Mouse (Mus musculus) left cerebral cortex, postnatal 10 days (tissue): ENCODE measurements around the gene Inpp4a. TPM values are rescaled to one million over a fixed set of nuclear protein-coding genes. Genes with fewer than 3 reads are reported as not detected.

Source experiments
- DNase-seq, 2 experiments: peaks; one replicate each; pipeline ENCODE4 v3.0.0; 2021 to 2022; ENCODE audit warnings: low spot score in 2 of 2, mixed read lengths in 1 of 2; ENCODE audit errors: extremely low spot score in 1 of 2
- intact Hi-C: fragments of 180-260 bp; cut with DNase I; formaldehyde crosslinking; loops from one replicate; pipeline ENCODE4 v1.15.1; 2025
- total RNA-seq, 2 experiments: library from RNA; stranded (reverse); gene quantifications; 2 replicates each; pipeline ENCODE4 v1.2.3; 2021

Inpp4a gene
- total RNA-seq, 2 experiments from 2014 or later, result 138 TPM

DNA sequence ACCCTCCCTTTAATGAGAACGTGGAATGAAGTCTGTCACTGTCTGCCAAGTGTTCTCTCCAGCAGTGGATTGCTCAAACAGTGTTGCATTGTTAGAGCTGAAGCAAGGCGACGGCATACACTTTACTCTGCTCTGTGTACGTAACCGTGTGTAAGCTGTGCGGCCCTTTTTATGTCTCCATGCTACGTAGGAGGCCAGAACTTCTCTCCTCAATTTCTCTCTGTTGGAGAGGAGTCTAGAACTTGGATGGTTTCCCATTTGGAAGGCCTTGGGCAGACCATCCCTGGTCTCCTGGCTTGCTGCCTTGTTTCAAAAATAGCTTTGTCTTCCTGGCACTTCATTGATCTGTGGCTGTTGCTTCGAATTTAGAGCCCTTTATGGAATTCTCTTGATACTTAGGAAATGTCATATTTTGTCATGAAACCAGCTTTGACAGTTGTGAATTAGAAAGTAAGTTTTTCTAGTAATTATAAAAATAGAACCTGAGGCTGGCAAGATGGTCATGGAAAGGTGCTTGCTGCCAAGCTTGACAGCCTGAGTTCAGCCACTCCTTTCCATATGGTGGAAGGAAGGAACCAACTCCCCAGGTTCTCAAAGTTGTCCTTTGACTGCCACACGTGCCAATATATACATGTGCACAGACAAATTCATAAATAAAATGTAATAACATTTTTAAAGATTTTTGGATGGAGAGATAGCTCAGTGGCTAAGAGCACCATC is 47.9 kb downstream of the Inpp4a start:
- intact Hi-C loops, result loop anchor here (5.0 kb wide), 1 partner anchor 45 kb away; no protein-coding TSS in a partner anchor
- DNase-seq, result peak in 1 of 2 experiments; percentile 75

DNA sequence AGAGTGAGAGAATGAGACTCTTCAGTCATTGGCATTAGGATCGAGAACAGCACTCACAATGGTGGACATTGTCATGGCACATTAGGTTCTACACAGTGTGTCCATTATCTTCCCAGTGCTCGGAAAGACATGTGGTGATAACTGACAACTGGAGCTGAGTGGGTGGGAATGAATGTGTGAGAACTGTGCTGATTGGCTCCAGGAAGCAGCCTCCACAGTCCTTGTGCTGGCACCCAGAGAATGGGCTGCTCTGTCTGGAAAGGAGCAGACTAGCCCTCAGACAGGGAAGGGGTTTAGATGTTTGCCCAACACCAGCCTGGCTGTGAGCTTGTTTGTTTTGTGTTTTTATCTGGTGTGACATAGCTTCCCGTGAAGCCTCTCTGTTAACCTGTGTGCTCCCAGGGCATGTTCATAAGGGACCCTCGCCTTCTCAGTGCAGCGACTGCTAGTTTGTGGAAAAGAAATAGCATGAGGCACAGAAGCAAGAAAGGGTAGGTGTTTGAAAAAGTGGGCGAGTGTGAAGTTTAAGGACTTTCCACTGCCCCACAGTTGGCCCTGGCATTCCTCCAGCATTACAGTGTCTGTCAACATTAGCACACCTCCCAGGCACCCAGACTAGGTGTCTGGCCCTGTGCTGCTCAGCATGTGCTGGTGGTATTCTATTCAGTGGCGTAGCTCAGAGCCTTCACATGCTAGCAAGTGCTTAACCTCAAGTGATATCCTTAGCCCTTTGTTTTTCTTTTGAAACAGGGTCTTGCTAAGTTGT is 51.4 kb downstream of the Inpp4a start:
- peak; percentile 46 to 50 for DNase-seq
- intact Hi-C loops, result no loop called here

DNA sequence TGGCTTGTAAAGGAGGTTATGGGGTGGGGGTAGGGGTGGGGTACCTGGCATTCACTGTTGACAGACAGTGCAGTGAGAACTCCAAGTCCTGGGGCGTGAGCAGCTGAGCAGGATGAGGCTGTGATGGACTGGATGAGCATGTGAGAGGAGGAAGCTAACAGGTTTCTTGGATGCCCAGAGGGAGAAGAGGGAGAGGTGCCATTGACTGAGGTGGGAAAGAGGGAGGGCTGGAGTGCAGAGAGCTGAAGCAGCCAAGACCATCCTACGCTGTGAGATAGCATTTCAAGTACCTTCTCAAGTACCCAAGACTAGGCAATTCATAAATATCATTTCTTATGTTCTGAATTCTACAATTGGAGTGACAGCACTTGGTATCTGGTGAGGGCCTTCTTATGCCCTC is 52.3 kb downstream of the Inpp4a start:
- intact Hi-C loops, result no loop called here
- DNase-seq, result no peak

DNA sequence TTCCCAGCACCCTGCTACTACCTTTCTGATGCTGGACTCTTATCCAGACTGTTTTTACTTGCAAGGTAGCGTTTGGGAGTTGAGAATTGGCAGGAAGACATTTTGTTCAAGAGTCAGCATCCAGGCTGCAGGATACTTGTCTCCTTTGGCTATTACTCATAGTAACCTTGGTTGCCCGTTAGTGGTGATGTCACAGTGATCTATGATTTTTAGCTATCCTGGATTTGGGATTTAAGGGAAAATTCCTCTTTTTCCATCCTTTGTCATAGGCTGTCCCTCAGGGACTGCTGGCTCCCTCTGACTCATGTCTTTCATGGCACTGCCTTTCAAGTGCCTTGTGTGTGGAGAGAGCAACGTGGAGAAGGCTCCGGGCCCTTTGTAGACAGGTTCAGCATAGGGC is 53.8 kb downstream of the Inpp4a start:
- intact Hi-C loops, result no loop called here
- no peak for DNase-seq

DNA sequence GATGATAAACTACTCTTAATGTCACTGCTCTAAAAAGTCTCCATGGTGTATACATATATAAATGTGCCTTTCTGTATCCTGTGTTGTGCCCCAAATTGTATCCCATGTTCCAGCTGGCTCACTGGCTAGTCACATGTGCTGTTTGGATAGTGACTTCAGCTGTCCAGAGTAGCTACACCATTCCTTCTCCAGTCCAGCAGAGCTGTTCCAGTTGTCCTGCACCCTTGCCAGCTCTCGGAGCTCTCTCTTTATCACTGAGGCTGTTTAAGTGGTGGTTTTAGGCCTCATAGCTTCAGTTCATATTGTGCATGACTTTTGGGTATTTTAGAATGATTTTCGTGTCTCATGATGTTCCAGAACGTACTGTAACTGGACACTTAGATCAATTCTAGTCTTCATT is 55.8 kb downstream of the Inpp4a start:
- no peak for DNase-seq
- intact Hi-C loops, result no loop called here

DNA sequence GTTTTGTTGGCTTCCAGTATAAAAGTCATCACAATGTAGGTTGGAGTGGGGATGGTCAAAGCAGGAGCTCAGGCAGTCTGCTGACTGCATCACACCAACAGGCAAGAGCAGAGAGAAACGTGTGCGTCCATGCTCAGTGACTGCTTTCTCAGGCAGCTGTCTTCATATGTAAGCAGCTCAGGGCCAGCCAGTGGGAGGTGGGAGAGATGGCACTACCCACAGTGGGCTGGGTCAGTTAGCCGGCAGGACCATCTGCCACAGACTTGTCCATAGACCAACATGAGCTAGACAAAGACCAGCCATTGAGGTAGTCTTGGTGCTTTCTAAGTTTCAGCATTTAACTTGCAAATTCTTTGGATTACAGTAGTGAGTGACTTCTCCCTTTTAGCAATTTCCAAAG is 56.6 kb downstream of the Inpp4a start:
- DNase-seq, result no peak
- intact Hi-C loops, result no loop called here

DNA sequence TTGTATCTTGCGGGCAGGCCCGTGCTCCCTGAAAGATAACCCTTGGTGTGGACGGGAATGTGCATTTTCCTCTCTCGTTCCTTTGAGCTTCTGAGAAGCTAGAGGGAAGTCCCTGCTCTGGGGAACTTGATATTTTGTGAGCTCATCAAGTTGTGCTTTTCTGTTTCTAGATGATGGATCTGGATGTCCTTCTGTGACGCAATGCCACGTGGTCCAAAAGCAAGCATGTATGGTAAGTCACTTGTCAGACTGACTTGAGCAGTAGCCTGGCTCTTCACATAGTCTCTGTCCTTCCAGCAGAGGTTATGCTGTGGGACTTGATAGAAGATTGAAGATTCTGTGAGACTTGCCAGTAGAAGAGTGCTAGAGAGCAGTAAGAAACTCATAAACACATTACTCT is 57.5 kb downstream of the Inpp4a start:
- DNase-seq, result no peak
- intact Hi-C loops, result no loop called here

DNA sequence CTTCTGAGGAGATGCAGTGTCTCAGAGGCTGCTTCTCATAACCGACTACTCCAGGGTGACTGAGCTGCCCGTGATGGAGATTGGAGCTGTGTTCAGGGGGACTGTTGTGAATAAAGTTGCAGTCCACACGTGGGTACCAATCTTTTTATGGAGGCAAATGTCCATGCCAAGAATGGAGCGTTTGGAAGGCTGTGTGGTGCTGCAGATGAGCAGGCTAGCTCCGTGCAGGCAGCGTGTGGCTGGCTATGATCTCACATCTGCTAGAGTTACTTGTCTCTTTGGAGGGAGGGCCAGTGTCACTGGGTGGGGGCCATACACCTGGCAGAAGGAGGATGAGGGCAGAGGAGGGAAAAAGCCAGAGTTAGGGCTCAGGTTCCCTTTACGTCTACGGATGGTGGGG is 59.0 kb downstream of the Inpp4a start:
- intact Hi-C loops, result no loop called here
- no peak for DNase-seq

DNA sequence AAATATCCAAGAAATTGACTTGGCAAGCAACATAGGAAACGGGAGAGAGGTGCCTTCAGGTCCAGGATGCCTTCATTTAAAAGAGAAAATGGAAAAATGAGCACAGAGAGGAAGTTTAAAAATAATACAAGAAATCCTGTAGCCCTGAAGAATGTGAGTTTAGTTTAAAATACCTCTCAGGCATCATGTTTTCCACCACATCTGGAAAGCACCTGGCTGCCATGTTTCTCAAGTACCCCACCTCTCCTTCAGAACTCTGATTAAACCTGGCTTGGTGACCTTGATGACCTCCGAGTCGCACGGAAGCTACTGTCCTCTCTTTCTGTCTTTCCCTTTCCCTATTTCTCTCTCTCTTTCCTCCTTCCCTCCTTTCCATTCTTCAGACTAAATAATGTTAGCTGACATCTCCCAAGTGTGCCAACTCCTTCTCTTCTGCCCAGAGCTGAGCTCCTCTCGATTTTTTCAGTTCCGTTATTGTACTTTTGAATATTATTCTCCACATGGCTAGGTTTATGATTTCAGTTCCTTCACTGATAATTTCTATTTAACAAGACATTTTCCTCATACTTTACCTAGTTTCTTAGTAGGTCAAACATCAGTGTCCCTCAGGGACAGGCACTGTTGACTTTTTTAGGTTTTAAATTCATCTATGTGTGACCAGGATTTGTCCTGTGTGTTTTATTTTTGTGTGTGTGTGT is 59.9 kb downstream of the Inpp4a start:
- intact Hi-C loops, result no loop called here
- DNase-seq, result no peak

DNA sequence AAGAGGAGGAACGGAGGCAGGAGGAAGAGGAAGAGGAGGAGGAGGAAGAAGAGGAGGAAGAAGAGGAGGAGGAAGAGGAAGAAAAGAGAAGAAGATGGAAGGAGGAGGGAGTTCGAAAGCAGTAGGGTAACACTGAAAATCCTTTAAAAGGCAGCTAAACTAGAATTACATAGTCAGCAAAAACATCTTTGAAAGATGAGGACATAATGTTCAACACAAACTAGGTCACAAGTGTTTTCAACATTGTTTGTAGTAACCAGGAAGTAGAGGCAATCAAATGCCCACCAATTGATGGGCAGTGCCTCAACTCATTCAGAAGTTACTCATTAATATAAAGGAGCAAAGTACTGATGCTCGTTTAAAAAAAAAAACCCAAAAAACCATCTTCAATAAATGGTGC is 61.1 kb downstream of the Inpp4a start:
- DNase-seq, result no peak
- intact Hi-C loops, result no loop called here

DNA sequence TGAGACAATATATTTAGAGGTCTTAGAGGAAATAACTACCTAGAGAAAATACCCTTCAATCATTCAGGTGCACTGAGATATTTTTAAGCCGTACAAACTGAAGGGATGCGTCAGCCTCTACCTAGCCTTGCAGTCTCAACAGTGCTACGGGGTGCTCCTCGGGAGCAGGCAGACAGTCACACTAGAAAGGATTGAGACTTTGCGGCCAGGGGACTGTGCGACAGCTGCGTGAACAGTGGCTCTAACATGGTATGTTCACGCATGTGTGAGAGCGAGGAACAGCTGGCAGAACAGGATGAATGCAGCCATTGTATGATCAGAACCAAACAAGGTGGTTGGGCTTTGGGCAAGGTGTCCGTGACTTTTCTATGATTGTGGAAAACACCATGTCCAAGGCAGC is 63.1 kb downstream of the Inpp4a start:
- intact Hi-C loops, result no loop called here
- DNase-seq, result no peak

DNA sequence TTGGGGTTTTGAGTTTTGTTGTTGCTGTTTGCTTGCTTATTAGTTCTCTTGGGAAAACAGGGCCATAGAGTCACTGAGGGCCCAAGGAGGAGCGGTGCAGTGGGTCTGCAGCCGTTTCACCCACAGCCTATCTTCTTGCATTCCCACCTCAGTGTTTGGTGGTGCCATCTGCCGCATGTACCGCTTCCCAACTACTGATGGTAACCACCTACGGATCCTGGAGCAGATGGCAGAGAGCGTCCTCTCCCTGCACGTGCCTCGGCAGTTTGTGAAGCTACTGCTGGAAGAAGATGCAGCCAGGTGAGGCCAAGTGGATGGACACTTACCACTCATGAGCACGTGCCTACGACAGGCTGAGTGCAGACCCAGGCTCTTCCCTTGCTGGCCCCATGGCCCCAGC is 68.5 kb downstream of the Inpp4a start:
- intact Hi-C loops, result loop anchor here (5.0 kb wide), 1 partner anchor 71 kb away; the partner anchor contains the start of gene Inpp4a
- no peak for DNase-seq

DNA sequence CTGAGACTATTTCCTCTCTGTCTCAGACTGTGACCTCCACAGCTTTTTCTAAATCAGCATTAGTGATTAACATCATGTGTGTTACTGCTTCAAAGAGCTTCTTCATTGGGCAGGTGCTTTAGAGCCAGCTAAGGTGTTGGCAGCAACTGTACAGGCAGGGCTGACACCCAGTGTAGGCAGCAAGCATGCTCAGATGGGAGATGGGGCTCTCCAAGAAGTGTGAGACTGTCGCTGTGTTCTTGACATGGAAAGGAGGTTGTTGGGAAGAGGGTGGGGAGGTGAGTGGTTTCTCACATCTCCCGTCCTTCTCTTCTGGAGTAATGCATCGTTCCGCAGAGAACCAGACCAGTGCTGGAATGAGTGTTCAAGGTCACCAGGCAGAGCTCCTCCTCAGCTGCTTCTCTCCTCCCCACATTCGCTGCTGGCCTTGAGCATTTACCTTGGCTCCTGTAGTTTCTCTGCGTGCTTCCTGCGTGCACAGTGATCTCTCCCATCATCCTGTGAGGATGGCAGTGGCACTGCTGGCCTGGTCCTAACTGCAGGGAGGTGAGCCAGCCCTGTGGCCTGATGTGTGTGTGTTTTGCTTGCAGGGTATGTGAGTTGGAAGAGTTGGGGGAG is 69.2 kb downstream of the Inpp4a start:
- intact Hi-C loops, result loop anchor here (5.0 kb wide), 1 partner anchor 72 kb away; the partner anchor contains the start of gene Inpp4a
- DNase-seq, result no peak

DNA sequence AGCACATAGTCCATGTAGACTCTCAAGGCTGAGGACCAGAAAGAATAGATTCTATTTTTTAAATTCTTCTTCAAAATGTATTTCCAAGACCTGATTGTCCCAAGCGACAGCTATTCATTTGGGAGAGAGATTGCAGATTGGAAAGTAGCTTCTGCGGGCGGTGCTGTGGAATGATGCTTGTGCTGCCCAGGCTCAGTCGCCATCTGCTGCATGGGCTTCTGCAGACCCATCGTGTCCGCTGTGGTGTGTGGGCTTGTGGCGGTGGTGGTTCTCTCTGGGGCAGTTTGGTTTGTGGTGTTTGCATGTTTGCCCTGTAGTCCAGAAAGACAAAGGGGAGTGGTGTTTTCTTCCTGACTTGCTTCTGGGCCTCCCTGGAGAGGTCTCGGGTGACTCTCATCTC is 76.5 kb downstream of the Inpp4a start:
- no peak for DNase-seq
- intact Hi-C loops, result loop anchor here (10.0 kb wide), 1 partner anchor 101 kb away; no protein-coding TSS in a partner anchor

DNA sequence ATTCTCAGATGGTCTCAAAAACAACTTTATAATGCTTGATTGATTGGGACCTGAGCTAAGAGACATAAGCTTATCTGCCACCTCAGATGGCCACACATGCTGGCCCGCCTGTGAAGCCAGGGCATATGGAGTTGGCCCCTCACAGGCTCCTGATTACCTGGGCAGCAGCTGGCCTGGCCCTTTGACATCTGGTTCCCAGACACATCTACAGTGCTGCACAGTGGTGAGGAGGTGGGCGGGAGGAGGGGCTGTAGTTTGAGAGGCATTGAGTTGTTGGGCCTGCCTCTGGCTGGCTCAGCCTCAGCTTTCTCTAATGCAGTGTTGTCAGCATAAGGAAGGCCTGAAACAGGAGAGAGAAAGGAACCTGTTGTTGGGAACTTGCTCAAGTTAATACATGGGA is 77.1 kb downstream of the Inpp4a start:
- no peak for DNase-seq

DNA sequence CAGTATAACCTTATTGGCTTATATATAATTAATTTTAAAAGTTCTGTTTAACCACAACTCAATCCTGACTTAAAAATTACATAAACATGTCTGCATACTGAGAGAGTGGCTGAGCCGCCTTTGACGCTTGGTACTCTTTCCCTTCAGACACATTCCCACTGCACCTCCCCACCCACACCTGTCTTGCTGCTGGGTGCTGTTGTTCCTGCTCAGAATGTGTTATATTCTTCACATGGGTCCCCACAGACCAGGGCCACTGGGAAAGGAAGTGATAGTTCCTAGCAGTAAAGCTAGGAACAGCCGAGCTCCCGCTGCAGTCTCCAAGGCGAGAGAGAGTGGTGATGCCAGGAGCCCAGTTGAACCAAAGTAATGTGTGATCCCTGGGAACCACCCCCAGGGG is 78.4 kb downstream of the Inpp4a start:
- no peak for DNase-seq
- intact Hi-C loops, result loop anchor here (10.0 kb wide), 1 partner anchor 103 kb away; no protein-coding TSS in a partner anchor

More for the DNA sequence above, 77.1 kb downstream of the Inpp4a start:
- intact Hi-C loops, result loop anchor here (10.0 kb wide), 1 partner anchor 102 kb away; no protein-coding TSS in a partner anchor

DNA sequence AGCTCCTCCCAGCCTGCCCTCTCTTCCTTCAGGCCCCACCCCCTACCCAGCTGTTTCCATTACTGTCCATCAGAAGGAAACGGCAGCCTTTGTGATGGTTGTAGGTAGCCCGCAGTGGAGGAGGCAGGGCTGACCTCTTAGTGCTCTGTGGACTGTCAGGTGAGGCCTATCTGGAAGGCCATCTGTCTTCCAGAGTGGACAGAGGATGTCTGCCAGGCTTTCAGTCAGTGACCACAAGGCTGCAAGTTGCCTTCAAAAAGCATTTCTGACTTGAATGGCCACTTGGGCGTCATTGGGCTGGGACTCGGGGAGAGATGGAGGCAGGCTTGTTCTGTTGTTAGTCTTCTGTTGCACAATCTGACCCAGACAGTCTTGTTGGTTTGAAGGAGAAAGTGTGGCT is 79.9 kb downstream of the Inpp4a start:
- no peak for DNase-seq
- intact Hi-C loops, result loop anchor here (10.0 kb wide), 1 partner anchor 105 kb away; no protein-coding TSS in a partner anchor

DNA sequence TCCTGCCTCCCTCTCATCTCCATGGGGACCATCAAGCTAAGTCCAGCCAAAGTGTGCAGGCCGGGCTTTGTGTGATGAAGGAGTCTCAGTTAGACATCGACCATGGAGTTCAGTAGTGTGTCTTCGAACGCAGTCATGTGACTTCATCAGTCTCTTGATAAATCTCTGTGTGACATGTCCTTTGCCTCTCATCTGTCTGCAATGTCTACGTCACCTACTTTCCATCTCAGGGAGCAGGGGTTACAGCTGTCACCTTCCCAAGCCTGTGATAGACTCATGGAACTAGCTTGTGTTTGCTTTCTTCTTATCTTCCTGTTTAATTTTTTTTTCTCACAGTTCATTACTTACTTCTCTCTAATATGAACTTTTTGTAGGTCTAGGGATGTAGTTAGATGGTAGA is 81.2 kb downstream of the Inpp4a start:
- intact Hi-C loops, result no loop called here
- DNase-seq, result no peak

DNA sequence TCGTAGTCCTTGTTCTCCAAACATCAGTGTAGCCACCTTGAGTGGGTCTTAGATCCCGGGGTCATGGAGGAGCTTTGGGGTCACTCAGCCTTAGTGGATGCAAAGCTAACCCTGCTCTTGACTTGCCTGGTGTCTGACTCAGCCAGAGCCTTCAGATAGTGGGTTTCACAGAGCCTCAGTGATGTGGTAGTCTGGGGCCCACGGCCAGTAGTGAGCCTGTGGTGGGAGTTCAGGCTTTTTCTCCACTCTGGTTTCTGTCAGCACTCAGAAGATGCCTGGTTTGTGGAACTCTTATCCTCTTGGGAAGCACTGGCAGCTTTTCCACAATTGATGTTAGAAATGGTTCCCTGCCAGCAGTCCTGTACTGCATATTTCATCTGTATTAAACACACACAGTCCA is 84.6 kb downstream of the Inpp4a start:
- DNase-seq, result no peak
- intact Hi-C loops, result no loop called here
